Mouse (Mus musculus) granulocyte monocyte progenitor cell, adult 5-6 weeks (primary cell): ENCODE data around the gene Lamtor1. TPM values are rescaled to one million over a fixed set of nuclear protein-coding genes. Genes with fewer than 3 reads are reported as not detected.

Source experiments
- ATAC-seq: replicated peaks from 2 replicates; pipeline ENCODE4 v1.8.0; 2016; ENCODE audit warnings: mild to moderate bottlenecking, moderate TSS enrichment, inconsistent platforms; ENCODE audit not compliant: poor library complexity, severe bottlenecking
- total RNA-seq, 2 experiments: library from RNA; stranded (forward) in 1 of 2; stranded (reverse) in 1 of 2; fragments of 200-712, 200-1000 nt in 1 of 2; fragments of >200 nt in 1 of 2; fragmentation: Nextera tagmentation in 1 of 2; gene quantifications; 2 replicates each; pipeline ENCODE4 v1.2.3; 2014 to 2017

Lamtor1 gene
- total RNA-seq (2014; fragmentation: Nextera tagmentation) (76.6 and 89.7 TPM in 2 replicates), total RNA-seq (2017) (70.9 and 91.7 TPM in 2 replicates)

DNA sequence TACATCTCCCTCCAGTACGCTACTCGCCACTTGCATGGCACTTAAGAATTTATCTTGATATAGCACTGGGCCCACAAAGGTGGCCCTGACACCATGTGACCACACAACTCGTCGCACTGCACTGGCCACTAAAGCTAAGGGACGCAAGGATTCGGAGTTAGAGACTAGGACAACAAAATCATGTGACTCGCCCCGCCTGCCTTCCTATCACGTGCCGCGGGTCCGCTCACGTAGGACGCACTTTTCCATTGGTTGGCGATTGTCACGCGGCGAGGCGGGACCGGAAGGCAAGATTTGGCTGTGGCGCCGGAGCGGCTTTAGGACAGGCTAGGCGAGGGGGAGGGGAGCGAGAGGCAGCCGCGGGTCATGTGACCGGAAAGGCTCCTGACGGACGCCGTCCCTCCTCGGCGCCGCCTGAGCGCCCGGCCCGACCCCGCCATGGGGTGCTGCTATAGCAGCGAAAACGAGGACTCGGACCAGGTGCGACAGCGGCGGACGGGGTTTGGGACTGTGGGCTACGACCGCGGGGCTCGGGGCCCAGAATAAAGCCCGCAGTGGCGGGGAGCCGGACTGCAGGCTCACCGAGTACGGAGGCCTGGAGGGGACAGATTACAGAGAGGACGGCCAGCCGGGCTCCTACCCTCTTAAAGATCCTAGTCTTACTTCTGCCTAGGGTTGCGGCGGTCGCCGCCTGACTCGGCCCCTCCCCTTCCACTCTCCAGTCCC is at the start of gene Lamtor1:
TSS of gene Lamtor1 (plus strand) at position 344 of the 726 bp plus-strand sequence.
- ATAC-seq: peak; percentile 78

DNA sequence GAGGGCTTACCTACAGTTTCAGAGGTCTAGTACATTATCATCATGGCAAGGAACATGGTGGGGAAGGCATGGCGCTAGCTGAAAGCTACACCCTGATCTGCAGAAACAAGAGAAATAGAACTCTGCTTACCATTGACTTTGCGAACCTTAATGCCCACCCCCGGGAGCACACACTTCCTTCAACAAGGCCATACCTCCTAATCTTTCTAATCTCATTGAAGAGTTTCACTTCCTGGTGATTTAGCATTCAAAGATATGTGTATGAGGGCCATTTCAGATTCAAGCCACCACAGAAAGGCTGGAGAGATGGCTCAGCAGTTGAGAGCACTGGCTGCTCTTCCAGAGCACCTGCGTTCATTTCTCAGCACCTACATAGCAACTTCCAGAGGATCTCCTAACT is 48.6 kb upstream of the Lamtor1 start, which contains the start of gene Folr2:
TSS of gene Folr2 (minus strand) at position 101 of the 400 bp plus-strand sequence.
- ATAC-seq: peak; percentile 76

DNA sequence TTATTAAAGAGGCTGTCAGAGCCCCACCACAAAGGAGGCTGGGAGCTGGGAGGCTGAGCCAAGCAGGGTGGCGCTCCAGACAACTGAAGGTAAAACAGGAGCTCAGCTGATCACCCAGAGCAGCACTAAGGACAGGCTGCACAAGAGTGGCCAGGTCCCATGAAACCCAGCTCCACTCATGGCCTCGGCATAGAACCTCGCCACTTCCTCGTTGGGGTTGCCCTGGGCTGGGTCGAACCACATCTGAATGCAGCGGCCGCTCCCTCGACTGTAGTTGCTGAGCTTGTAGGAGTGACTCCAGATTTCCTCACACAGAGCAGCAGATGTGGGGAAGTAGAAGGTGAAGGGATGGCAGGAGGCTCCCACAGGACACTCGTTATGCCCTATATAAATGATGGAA is 47.3 kb upstream of the Lamtor1 start:
- peak; percentile 60 for ATAC-seq

DNA sequence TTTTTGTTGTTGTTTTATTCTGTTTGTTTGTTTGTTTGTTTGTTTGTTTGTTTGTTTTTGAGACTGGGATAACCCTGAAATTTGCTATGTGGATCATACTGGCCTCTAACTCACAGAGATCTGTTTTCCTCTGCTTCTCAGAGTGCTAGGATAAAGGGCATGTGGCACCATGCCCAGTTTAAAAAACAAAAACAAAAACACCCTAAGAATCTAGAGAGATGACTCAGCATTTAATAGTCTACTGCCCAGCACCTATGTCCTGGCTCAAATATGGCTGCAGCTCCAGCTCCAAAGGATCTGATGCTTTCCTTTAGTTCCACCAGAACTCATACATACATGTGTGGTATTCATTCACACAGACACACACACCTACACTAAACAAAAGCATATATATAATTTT is 44.7 kb upstream of the Lamtor1 start:
- ATAC-seq: no peak

DNA sequence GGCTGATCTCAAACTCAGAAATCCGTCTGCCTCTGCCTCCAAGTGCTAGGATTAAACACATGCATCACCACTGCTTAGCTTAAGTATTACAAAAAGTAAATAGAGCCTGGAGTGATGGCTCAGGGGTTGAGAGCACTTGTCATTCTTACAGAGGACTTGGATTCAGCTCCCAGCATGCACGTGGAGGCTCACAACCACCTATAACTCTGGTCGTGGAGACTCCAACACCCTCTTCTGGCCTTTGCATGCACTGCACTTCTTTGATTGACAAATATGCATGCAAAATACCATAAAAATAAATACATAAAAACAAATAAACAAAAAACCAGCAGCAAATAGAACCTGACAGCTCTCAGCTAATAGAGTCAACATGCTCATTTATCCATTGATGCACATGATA is 43.4 kb upstream of the Lamtor1 start:
- no peak for ATAC-seq

DNA sequence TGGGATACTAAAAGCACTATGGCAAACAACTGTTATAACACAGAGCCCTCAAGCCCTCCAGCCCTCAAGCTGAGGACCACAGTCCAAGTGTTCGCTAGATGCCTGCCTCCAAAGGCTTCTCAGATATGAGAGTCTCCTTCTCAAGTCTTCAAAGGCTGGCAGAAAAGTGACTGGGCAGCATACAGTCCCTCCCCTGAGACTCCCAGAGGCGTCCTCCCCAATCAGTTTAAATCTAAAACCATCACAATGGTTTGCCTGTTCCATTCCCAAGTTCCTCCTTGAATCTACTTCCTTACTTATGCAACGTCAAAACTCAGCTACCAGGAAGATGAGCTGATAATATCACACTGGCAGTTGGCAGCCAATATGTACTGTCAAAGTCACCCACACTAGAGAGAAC is 42.3 kb upstream of the Lamtor1 start, which contains the start of gene Anapc15:
TSS of gene Anapc15 (plus strand) at position 301 of the 400 bp plus-strand sequence.
- peak; percentile 35; the same call in 1 of the 2 replicates for ATAC-seq

DNA sequence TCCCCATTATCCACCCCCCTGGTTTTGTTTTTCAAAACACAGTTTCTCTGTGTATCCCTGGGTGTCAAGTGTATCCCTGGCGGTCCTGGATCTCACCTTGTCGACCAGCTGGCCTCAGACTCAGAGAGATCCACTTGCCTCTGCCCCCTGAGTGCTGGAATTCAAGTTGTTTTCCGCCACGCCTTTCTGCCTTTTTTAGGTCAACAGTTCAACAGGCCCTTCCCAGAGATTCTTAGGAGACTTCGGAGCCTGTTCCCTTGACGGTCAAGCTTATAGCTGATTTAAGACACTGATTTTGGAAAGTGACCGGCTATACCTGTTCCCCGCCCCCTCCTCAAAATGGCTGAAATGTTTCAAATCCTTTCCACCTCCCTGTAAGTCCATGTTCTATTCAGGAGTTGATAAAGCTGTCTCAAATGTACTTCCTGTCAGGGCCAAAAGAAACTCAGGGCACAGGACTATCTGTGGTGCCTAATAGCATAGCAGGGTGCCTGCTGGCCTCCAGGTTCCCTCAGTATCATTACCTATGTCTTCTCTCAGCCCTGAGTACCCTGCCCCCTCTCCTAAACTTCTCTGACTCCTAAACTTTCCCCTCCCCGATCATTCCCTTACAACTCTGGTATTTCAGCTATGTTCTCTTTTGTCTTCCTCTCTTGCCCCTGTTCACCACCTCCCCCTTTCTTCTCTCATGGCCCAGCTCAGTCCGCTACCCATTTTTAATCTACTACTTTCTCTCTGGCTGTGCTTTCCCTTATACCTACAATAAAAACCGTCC is 39.0 kb upstream of the Lamtor1 start:
- ATAC-seq: no peak

DNA sequence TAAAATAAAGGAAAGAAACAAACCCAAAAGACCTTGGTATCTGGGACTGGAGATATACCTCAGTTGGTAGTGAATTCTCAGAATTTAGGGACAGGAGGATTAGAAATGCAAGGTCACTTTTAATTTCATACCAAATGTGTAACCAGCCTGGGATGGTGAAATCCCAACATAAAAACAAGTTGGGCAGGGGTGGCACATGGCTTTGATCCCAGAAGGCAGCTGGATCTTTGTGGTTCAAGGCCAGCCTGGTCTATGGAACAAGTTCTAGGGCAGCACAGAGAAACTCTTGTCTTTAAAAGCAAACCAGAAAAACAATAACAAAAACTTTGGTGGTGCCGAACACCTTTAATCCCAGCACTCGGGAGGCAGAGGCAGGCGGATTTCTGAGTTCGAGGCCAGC is 38.2 kb upstream of the Lamtor1 start:
- ATAC-seq: no peak

DNA sequence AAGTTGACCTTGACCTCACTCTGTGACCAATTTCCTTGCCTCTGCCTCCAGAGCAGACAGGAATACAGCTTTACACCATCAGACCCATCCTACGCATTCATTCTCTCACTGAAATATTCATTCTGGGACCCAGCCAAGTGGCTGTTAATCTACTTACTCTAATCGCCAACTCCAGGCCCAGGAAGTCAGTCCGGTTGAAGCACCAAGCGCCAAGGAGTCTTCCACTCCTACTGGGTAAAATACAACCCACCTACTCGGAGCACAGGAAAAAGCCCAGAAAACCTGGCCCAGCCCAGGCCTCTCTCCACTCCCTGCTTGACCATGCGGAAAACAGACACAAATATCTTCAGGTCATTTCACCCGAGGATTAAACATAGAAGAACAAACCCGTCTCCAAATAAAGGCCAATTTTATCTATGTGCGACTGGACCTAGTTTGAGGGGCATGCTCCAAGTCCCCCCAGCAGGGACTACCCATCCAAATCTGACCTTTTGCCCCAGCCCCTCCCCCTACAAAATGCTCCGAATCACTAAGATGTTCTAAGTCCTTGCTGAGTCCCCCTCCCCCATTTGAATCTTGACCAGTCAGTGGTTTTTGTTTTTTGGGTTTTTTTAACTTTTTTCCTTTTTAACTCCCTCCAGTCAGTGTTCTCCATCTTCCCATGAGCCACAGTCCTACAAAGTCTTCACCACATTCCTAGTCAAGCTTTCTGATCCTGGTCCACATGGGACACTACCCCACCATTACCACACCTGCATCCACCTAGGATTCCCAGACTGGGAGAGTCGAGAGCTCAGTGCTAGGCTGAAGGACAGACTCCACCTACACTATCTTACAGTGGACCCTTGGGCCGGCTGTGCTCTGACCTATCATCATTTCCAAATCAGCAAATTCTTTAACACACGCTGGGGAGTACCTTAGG is 37.2 kb upstream of the Lamtor1 start:
- ATAC-seq: no peak

DNA sequence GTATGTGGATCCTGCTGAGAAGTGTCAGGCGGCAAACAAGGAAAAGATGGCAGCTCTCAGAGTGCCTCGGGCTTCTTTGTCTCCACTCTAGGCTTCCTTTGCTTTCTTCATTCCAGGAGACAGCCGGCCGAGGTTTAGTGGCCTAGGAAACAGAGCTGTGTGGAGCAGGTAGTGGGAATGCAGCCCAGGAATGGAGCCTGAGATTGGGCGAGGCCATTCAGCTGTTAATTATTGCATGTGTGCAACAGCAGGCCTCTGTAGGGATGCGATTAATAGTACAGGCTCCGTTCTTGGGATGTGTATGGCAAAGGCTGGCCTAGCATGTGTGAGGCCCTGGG is 36.6 kb upstream of the Lamtor1 start:
- ATAC-seq: no peak

DNA sequence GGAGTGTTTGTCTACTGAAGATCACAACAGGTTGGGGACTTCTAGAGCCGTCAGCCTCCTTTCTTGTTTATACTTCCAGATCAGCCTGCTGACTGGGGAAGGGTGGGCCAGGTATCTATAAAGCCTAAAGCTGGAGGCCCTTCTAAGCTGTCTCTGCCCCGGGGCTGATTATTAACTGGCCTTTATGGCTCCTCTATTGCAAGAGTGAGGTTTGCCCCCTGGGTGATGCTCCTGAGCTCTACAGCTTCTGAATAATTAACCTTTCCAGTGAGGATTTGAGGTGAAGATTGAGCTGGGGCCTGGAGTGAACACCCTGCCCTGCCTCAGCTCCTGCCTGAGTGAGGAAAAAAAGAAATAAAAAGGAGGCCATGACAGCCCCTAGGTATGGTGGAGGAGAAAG is 35.1 kb upstream of the Lamtor1 start, which contains the start of gene Folr1:
TSS of gene Folr1 (minus strand) at position 160 of the 400 bp plus-strand sequence.
- no peak for ATAC-seq

DNA sequence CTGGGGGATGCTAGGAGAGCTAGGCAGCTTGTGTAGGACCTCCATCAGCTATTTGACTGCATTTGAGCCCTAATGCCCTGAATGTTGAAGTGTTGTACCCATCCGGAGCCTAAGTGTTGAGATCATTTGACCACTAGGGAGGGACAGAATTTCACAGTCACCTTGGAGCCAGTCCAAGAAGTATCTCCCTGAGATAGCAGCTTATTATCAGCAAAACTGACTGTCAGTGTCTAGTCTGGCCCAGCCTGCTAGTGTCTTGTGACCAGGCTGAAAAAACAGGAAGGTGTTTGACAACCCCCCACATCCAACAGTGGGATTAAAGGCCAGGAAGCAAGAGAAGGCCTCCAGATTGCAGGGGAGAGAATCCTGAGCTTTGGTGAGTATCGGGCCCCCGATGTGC is 34.4 kb upstream of the Lamtor1 start:
- ATAC-seq: 0 out of 2 replicates have a peak, but pooled peaks have one; percentile 17

DNA sequence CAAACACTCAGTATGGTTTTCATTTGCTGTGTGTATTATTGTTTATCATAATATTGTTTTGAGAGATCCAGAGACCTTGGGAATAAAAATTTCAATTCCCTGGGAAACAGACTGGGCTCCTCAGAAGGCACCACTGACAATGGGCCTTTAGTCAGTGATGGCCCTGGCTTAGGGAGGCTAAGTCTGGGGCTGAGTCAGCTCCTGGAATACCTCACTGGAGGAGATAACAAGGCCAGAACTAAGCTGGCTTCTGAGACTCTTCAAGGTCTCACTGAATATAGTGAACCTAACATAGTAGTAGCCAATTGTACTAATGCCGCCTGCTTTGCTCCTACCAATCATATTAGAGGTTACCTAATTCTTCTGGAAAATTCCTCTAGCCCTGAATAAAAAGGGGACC is 29.7 kb upstream of the Lamtor1 start:
- ATAC-seq: no peak

DNA sequence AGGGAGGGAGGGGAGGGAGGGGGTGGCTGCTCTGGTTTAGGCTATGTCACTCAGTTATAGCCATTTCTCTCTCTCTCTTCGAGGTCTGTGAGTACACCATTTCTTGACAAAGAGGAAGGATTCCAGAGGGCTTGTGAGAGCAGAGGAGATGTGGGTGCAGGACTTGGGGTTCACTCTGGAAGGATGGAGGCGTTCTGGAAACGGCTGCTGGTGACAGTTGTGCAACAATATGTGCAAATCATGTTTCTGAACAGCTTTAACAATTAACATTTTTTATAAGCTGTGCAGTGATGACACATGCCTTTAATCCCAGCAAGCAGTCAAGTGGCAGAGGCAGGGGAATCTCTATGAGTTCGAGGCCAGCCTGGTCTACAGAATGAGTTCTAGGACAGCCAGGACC is 24.8 kb upstream of the Lamtor1 start:
- ATAC-seq: peak; percentile 72

DNA sequence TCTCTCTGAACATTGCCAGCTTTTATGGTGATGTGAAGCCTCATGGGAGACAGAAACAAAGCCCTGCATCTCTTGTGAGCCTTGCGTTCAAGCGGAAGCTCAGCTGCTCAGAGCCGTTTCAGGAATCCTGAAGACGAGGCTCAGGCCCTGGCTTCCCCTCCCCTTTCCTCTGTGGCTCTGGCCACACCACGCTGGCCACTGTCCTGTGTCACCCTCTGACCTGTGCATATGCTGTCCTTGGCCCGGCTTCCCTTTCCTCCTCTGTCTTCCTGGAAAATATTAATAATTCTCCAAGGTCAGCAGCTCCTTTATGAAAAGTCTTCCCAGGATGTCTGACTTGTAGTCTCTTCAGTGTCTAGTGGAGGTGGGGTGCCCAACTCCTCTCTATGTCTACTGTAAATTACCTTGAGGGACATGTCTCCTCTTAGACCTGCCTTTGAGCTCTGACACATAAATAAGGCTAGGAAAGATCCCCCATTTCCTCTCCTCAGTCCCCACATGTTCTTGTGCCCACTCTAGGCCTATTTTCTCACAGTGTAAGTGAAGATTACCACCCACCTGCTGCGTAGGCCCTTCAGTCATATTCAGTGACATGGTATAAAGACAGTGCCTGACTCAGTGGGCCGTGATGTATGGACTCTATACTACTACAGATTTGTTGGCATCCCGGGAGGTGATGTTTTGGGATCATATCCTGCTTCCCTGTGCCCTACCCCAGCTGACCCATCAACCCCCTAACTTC is 23.1 kb upstream of the Lamtor1 start:
- ATAC-seq: no peak

DNA sequence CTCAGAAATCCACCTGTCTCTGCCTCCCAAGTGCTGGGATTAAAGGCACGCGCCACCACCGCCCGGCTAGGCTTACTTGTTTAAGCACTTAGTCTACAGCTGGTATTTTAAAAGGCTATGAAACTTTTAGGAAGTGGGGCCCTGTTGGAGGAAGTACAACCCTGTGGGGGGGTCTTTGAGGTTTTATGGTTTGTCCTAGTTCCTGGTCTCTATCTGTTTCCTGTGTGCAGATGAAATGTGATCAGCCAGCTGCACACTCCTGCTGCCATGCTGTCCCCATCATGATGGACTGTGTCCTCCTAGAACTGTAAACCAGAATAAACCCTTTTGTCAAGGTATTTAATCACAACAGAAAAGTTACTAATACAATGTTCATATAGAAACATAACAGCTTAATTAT is 21.5 kb upstream of the Lamtor1 start:
- peak; percentile 76 for ATAC-seq

DNA sequence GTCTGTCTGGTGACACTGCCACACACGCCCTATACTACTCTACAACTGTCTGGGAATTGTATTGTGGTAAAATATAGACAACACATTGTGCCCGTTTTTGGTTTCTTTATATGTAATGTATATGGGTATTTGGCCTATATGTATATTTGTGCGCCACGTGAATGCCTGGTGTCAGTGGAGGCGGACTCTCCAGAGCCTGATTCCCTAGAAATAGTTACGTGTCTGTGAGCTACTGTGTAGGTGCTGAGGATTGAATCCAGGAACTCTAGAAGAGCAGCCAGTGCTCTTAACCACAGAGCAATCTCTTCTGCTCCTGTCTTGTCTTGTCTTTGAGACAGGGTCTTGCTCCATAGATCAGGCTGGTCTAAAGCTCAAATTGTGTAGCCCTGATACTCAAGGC is 19.4 kb upstream of the Lamtor1 start:
- no peak for ATAC-seq

DNA sequence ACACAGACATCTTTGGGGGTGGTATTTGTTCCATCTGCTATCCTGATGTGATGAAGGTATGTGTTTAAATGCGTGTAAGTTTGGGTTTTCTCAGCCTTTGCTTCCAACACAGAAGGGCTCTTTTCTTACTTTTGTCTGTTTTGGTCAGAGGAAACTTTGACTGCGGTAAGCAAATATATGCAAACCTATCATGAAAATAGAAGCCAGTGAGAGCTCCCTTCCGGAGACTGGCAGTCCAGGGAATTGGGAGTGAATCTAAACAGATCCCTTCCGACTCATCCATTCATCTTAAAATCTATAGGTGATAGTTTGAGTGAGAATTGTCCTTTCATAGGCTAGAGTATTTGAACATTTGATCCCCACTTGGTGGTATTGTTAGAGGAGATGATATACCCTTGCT is 17.2 kb upstream of the Lamtor1 start:
- no peak for ATAC-seq

DNA sequence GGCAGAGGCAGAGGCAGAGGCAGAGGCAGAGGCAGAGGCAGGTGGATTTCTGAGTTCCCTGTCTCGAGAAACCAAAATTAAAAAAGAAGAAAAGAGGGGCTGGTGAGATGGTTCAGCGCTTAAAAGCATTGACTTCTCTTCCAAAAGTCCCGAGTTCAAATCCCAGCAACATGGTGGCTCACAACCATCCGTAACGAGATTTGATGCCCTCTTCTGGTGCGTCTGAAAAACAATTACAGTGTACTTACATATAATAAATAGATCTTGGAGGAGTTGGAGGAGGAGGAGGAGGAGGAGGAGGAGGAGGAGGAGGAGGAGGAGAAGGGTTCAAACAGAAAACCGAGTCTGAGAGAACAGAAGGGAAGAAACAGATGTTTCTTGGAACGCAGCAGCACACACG is 10.0 kb upstream of the Lamtor1 start:
- ATAC-seq: no peak
